Mouse (Mus musculus): ENCODE measurements around the gene Cd80.

GRCm38 (mm10) chr16:38451421-38452205 is 3.7 kb upstream of the Cd80 start:
- no peak for TF ChIP-seq POLR2A (IDR thresholded peaks at IDR 0.05; ENCODE audit: borderline replicate concordance, extremely low read depth, insufficient read depth, insufficient read length, poor library complexity, severe bottlenecking)
- no peak for TF ChIP-seq CTCF (IDR thresholded peaks at IDR 0.05; ENCODE audit: borderline replicate concordance, extremely low read depth, insufficient read depth, insufficient read length)

Measured in brain, embryonic 14.5 days (tissue).